Mouse (Mus musculus) erythroblast, embryonic 14.5 days (primary cell): ENCODE data around the gene Ccs. TPM values are rescaled to one million over a fixed set of nuclear protein-coding genes. Genes with fewer than 3 reads are reported as not detected.
"Not testable (repeated sequence)": the region's sequence is repeated elsewhere in the genome, so short reads cannot be mapped to it uniquely, and the experiment has no call there.

Source experiments
- H3K27me3 ChIP-seq: 2 replicates; pipeline ENCODE4 v1.6.1; 2012; ENCODE audit warnings: inconsistent platforms; ENCODE audit not compliant: control insufficient read depth
- H3K36me3 ChIP-seq: 2 replicates; pipeline ENCODE4 v1.6.1; 2012; ENCODE audit warnings: mild to moderate bottlenecking, inconsistent platforms; ENCODE audit not compliant: control insufficient read depth
- H3K4me1 ChIP-seq: 2 replicates; pipeline ENCODE4 v1.6.1; 2012; ENCODE audit warnings: inconsistent platforms; ENCODE audit not compliant: control insufficient read depth
- H3K4me3 ChIP-seq: replicated peaks from 2 replicates; pipeline ENCODE3; 2012; ENCODE audit warnings: moderate library complexity, mild to moderate bottlenecking, inconsistent platforms
- H3K9me3 ChIP-seq: 2 replicates; pipeline ENCODE4 v1.6.1; 2012; ENCODE audit warnings: low read length, inconsistent platforms, mixed read lengths; ENCODE audit not compliant: control insufficient read depth
- GATA1 ChIP-seq: IDR thresholded peaks from 2 replicates; pipeline ENCODE4 v1.6.1; 2012; ENCODE audit warnings: low read length, inconsistent platforms, mixed read lengths
- TAL1 ChIP-seq: IDR thresholded peaks from 3 replicates; pipeline ENCODE4 v1.6.1; 2012; ENCODE audit warnings: low read length, inconsistent platforms, mixed read lengths
- polyA plus RNA-seq: library from polyadenylated mRNA; stranded (reverse); fragments of >175 nt; gene quantifications from 2 replicates; pipeline ENCODE4 v1.2.3, GENCODE M21; 2012

Gene Ccs
- polyA plus RNA-seq, 1 experiment = 19.1 TPM

- Histone ChIP-seq H3K36me3 (peaks cover 8% of the 10 kb centered on the region), H3K4me1 (peaks cover 26% of the 10 kb centered on the region), H3K9me3 (no peaks in the 10 kb centered on the region; the same call in 1 of the 2 replicates), H3K27me3 (peaks cover 14% of the 10 kb centered on the region), H3K4me3 (no peak overlapping the region)
- TF ChIP-seq TAL1 (no peak), GATA1 (no peak)
Measured at GRCm38 (mm10) chr19:4813015-4813414, 26.1 kb downstream of the Ccs start.

DNA sequence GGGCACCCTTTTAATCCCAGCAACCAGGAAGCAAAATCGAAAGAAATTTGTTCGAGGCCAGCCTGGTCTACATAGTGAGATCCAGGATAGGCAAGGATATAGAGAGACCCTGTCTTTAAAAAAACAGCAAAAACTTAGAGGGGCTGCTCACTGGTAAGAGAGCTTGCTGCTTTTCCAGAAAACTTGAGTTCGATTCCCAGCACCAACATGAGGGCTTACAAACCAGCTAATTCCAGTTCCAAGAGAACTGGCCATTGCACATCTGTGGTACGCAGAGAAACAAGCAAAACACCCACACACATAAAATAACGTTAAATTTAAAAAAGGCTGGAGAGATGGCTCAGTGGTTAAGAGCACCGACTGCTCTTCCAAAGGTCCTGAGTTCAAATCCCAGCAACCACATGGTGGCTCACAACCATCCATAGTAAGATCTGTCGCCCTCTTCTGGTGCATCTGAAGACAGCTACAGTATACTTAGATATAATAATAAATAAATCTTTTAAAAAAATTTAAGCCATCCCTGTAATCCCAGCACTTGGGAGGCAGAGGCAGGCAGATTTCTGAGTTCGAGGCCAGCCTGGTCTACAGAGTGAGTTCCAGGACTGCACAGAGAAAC is 26.7 kb downstream of the Ccs start:
- not testable (repeated sequence) for H3K9me3 ChIP-seq, H3K27me3 ChIP-seq
- peaks cover 32% of the 10 kb centered on the region for H3K4me1 ChIP-seq
- H3K4me3 ChIP-seq = peak overlapping the region; percentile 90
- H3K36me3 ChIP-seq = peaks cover 13% of the 10 kb centered on the region

DNA sequence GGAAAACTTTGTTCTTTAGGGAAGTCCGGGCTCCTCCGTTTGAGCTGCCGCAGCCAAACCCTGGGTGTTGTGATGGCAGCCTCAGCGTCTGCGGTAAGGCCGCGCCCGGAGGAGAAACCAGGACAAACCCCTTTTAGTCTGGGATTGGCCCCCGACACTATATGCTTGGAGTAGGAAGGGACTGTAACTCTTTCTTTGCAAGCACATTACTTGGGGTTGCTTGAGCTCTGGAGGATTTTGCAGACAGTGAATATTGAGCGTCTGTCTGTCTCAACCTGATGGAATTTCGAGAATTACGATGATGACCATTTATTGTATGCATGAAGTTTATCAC is 27.3 kb downstream of the Ccs start:
- no peak for TF ChIP-seq TAL1
- TF ChIP-seq GATA1 = no peak
- Histone ChIP-seq H3K4me1 (peaks cover 35% of the 10 kb centered on the region), H3K9me3 (no peaks in the 10 kb centered on the region; the same call in 1 of the 2 replicates), H3K36me3 (peaks cover 17% of the 10 kb centered on the region), H3K27me3 (peaks cover 5% of the 10 kb centered on the region), H3K4me3 (peak overlapping the region; percentile 90)

- H3K9me3 ChIP-seq = no peaks in the 10 kb centered on the region; the same call in 1 of the 2 replicates
- peaks cover 40% of the 10 kb centered on the region for H3K4me1 ChIP-seq
- H3K36me3 ChIP-seq = peaks cover 23% of the 10 kb centered on the region
- H3K4me3 ChIP-seq = peak within 1 kb of the TSS; percentile 90
- peaks cover 5% of the 10 kb centered on the region for H3K27me3 ChIP-seq
- TF ChIP-seq GATA1 = no peak
- TF ChIP-seq TAL1 = no peak
Measured at GRCm38 (mm10) chr19:4811063-4811908, 27.8 kb downstream of the Ccs start, which contains the start of the genes Gm21992 and Rbm14. Gene Gm21992 (minus strand): TSS chr19:4811612. Gene Rbm14 (minus strand): TSS chr19:4811634.

- peak overlapping the region; percentile 90 for H3K4me3 ChIP-seq
- peaks cover 28% of the 10 kb centered on the region for H3K36me3 ChIP-seq
- TF ChIP-seq GATA1 (no peak), TAL1 (no peak)
- H3K27me3 ChIP-seq = peaks cover 5% of the 10 kb centered on the region
- no peaks in the 10 kb centered on the region; the same call in 1 of the 2 replicates for H3K9me3 ChIP-seq
- peaks cover 43% of the 10 kb centered on the region for H3K4me1 ChIP-seq
Measured at GRCm38 (mm10) chr19:4810746-4811062, 28.4 kb downstream of the Ccs start.

DNA sequence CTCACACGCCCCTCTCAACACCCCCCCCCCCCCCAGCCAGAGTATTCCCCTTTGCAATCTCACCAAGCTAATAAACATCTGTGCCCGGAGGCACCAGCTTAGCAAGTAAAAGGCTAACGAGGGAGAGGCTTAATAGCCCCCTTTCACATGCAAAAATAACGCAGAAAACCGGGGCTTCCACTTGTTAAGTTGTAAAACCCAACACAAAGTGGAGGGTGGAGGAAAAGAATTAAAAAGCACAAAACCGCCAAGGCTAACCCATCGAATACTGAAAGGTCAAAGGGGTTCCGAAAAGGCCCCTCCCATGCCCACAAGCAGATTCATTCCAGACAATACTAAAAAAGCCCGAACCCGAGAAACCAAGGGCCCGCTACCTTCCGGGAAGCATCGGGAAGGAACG is 28.8 kb downstream of the Ccs start:
- TF ChIP-seq TAL1 (no peak), GATA1 (no peak)
- peaks cover 4% of the 10 kb centered on the region for H3K27me3 ChIP-seq
- H3K36me3 ChIP-seq = peaks cover 32% of the 10 kb centered on the region
- H3K4me1 ChIP-seq = peaks cover 45% of the 10 kb centered on the region
- no peaks in the 10 kb centered on the region for H3K9me3 ChIP-seq
- peak overlapping the region; percentile 90 for H3K4me3 ChIP-seq

DNA sequence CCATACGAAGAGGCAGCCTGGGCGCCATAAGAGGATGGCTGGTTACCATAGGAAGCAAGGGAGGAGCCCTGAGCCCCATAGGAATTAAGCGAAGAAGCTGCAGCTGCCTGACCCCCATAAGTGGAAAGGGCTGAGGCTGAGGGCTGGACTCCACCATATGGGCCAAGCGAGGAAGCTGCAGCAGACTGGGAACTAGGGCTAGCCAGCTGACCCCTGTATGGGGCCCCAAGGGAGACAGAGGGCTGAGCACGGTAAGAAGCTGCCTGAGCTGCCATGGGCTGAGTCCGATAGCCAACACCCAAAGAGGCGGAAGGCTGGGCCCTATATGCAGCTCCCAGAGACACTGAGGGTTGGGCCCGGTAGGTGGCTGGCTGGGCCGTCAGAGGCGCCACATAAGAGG is 35.8 kb downstream of the Ccs start:
- peaks cover 98% of the 10 kb centered on the region for H3K36me3 ChIP-seq
- TF ChIP-seq GATA1 (no peak), TAL1 (no peak)
- H3K4me1 ChIP-seq = peaks cover 58% of the 10 kb centered on the region
- H3K27me3 ChIP-seq = no peaks in the 10 kb centered on the region
- no peak overlapping the region for H3K4me3 ChIP-seq
- H3K9me3 ChIP-seq = no peaks in the 10 kb centered on the region

DNA sequence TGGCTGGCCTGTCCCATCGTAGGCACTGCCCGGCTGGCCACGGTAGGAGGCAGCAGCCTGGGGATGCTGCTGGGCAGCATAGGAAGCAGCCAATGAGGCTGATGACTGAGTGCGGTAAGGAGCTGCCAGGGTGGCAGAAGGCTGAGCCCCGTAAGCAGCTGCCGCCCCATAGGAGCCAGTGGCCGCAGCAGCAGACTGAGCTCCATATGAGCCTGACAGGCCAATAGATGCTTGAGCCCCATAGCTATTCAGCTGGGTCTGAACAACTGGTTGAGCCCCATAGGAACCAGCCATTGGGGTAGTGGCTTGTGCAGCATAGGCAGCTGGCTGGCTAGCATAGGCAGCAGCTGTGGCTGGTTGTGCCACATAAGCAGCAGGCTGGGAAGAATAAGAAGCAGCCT is 36.4 kb downstream of the Ccs start:
- Histone ChIP-seq H3K4me1 (peaks cover 56% of the 10 kb centered on the region), H3K9me3 (no peaks in the 10 kb centered on the region), H3K27me3 (no peaks in the 10 kb centered on the region), H3K4me3 (no peak overlapping the region), H3K36me3 (peaks cover 98% of the 10 kb centered on the region)
- no peak for TF ChIP-seq GATA1
- no peak for TF ChIP-seq TAL1

- peaks cover 71% of the 10 kb centered on the region for H3K4me1 ChIP-seq
Measured at GRCm38 (mm10) chr19:4799083-4799482, 40.0 kb downstream of the Ccs start.

More at GRCm38 (mm10) chr19:4799083-4799482, 40.0 kb downstream of the Ccs start:
- no peaks in the 10 kb centered on the region for H3K9me3 ChIP-seq
- H3K36me3 ChIP-seq = peaks cover 86% of the 10 kb centered on the region
- no peaks in the 10 kb centered on the region for H3K27me3 ChIP-seq
- TF ChIP-seq TAL1 (no peak), GATA1 (no peak)
- no peak overlapping the region for H3K4me3 ChIP-seq
